Mouse (Mus musculus) splenic B cell, adult 2 months (primary cell): ENCODE data around the gene Osbp2.

Experiments used
- DNase-seq: peaks from one replicate; pipeline ENCODE4 v3.0.0-alpha.2; 2011; ENCODE audit warnings: low read depth, low spot score
- H3K27me3 ChIP-seq: 2 replicates; pipeline ENCODE4 v1.6.1; 2012; ENCODE audit warnings: mild to moderate bottlenecking, low read length, moderate library complexity, mixed read lengths; ENCODE audit not compliant: control insufficient read depth, poor library complexity, insufficient read depth, severe bottlenecking
- H3K36me3 ChIP-seq: 2 replicates; pipeline ENCODE4 v1.6.1; 2012; ENCODE audit warnings: mild to moderate bottlenecking, low read length, moderate library complexity, mixed read lengths; ENCODE audit not compliant: control insufficient read depth, poor library complexity, insufficient read depth, severe bottlenecking

Gene Osbp2

DNA sequence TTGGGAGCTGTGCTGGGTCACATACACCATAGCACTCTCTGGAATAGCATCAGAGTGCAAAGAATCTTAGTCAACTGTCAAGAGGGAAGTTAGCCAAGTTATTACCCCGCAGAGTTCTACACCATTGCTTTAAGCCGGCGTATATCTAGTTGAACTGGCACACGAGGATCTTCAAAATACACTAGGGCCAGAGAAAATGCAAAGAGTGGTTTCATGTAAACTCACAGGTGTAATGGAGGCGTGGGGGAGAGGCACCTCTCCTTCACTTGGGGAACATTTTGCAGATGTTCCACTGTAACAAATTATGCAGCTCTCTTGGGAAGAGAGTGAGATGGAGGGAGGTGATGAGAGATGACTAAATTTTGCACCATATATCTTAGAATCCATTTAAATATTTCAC is 95.9 kb downstream of the Osbp2 start:
- no peaks in the 10 kb centered on the region for H3K36me3 ChIP-seq
- no peaks in the 10 kb centered on the region for H3K27me3 ChIP-seq
- DNase-seq: no peak

GRCm38 (mm10) chr11:3766964-3767363 is 96.7 kb downstream of the Osbp2 start:
- no peaks in the 10 kb centered on the region for H3K27me3 ChIP-seq
- no peaks in the 10 kb centered on the region for H3K36me3 ChIP-seq
- no peak for DNase-seq

GRCm38 (mm10) chr11:3764352-3764751 is 99.4 kb downstream of the Osbp2 start:
- Histone ChIP-seq H3K36me3 (no peaks in the 10 kb centered on the region), H3K27me3 (peaks cover 4% of the 10 kb centered on the region)
- no peak for DNase-seq

DNA sequence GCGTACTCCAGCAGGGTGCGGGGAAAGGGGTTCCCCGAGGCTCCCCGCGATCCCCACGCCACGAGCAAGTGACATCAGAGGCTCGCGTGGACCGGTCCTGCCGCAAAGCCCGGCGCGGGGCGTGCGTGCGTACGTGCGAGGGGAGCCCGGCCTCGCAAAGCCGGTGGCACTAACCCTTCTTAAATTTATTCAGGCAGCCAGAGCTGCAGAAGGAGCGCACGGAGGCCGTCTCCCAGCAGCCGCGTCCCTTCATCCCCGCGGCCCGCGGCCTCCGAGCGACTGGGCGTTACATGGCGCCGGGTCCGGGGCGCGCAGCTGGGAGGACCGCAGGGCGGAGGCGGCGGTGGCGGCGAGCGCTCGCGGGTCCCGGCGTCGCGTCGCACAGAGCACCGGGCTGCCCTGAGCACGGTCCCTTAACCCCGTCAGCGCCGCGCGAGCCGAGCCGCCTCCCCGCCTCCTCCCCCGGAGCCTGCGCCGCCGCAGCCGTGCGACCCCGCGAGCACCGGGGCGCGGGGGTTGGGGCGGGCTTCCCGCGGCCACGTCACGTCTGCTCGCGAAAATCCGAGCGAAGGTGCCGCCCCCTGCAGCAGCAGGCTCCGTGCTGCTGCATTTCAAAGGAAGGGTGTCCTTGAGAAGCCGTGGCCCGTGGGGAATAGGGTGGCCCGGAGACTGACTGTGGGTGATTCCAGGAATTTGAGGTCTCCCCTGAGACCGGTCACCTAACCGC is 101.8 kb downstream of the Osbp2 start:
- DNase-seq: no peak
- no peaks in the 10 kb centered on the region for H3K36me3 ChIP-seq
- H3K27me3 ChIP-seq: peaks cover 4% of the 10 kb centered on the region

DNA sequence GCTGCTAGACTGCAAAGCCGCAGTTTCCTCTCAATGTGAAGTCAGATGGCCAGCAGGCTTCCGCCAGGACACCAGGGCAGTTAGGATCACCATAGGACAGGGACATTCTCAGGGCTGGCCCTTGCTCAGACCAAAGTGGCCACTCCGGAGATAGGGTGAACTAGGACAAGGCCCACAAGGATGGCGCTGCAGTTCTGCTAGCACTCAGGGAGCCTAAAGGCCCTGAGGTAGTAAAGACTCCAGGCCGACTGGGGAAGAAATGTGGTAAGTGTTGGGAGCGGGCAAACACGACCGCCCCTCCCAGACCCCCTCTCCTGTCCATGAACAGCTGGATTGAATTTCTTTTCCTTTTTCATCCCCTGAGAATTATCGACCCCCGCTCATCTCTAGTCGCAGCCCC is 102.4 kb downstream of the Osbp2 start:
- no peak for DNase-seq
- Histone ChIP-seq H3K36me3 (no peaks in the 10 kb centered on the region), H3K27me3 (peaks cover 4% of the 10 kb centered on the region)

DNA sequence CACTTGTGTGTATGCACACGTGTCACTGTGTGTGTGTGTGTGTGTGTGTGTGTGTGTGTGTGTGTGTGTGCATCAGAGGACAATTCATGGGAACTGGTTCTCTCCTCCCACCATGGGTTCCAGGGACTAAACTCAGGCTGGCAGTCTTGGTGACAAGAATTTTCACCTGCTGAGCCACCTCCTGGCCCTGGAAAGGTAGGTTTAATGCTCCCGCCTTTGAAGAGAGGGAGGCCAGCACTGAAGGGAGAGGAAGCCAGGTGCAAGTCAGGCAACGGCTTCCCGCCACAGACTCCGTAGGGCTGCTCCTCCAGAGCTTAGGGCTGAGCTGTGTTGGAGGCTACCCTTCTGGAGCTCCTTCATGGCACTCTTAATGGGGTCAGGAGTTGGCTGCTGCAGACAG is 104.3 kb downstream of the Osbp2 start:
- Histone ChIP-seq H3K36me3 (no peaks in the 10 kb centered on the region), H3K27me3 (peaks cover 4% of the 10 kb centered on the region)
- DNase-seq: no peak

DNA sequence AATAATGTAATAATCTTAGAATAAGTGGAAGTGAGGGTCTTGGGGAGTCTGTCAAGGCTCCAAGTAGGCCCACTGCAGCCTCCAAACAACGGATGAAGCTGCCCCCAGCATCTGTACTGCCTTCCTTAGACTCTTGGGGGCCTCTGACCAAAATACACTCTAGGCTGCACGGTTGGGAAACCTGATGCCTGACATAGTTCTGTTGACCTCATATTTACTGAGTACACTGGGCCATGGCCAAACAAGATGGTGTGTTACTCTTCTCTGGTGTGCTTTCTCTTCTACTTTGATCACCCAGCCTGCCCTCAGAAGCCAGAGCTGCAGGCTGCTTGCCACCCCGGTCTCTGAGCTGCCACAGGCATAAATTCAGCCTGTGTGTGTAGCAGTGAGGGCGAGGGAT is 108.4 kb downstream of the Osbp2 start:
- H3K27me3 ChIP-seq: no peaks in the 10 kb centered on the region
- DNase-seq: no peak
- no peaks in the 10 kb centered on the region for H3K36me3 ChIP-seq

- H3K27me3 ChIP-seq: no peaks in the 10 kb centered on the region
- no peaks in the 10 kb centered on the region for H3K36me3 ChIP-seq
- no peak for DNase-seq
Observed at GRCm38 (mm10) chr11:3754685-3755084, 109.0 kb downstream of the Osbp2 start.

GRCm38 (mm10) chr11:3753897-3754296 is 109.8 kb downstream of the Osbp2 start:
- H3K27me3 ChIP-seq: no peaks in the 10 kb centered on the region
- DNase-seq: no peak
- no peaks in the 10 kb centered on the region for H3K36me3 ChIP-seq

- H3K27me3 ChIP-seq: no peaks in the 10 kb centered on the region
- DNase-seq: no peak
Observed at GRCm38 (mm10) chr11:3752766-3753165, 110.9 kb downstream of the Osbp2 start.

DNA sequence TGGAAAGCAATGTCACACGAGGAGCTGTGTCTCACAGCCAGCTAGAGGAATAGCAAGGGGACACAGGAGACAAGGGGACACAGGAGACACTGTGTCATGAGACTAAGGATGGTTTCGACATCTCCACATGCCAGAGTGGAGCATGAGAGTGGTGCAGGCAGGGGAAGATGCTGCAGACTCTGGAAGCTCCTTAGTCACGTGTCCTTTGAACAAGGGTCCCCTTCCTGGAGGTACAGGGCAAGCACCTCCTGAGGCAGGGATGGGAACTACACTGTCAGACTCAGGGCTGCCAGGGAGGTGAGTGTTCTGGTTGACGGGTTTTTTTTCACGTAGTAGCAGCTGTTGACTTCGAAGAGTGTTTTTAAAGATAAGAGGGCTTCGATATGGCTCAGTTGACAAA is 113.9 kb downstream of the Osbp2 start:
- Histone ChIP-seq H3K27me3 (no peaks in the 10 kb centered on the region), H3K36me3 (no peaks in the 10 kb centered on the region)
- no peak for DNase-seq

More at GRCm38 (mm10) chr11:3752766-3753165, 110.9 kb downstream of the Osbp2 start:
- H3K36me3 ChIP-seq: no peaks in the 10 kb centered on the region

GRCm38 (mm10) chr11:3742449-3742848 is 121.3 kb downstream of the Osbp2 start:
- Histone ChIP-seq H3K27me3 (no peaks in the 10 kb centered on the region), H3K36me3 (no peaks in the 10 kb centered on the region)
- DNase-seq: no peak

- no peaks in the 10 kb centered on the region for H3K27me3 ChIP-seq
- H3K36me3 ChIP-seq: no peaks in the 10 kb centered on the region
- DNase-seq: no peak
Observed at GRCm38 (mm10) chr11:3741183-3741582, 122.5 kb downstream of the Osbp2 start.

DNA sequence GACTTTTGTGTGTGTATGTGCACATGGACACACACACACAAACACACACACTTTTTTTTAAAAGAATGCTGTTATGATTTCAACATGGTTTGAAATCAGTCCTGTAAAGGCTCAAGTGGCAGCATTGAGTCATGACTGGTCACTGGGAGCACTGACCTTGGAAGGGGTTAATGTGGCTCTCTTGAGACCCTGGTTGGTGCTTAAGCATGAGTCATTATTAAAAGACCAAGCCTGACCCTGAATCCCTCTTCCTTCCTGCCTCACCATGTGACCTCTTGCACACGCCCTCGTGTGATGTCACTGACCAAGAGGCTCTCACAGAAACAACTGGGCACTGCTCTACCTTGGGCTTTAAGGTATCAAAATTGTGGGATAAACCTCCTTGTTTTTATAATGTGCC is 124.9 kb downstream of the Osbp2 start:
- Histone ChIP-seq H3K27me3 (no peaks in the 10 kb centered on the region), H3K36me3 (no peaks in the 10 kb centered on the region)
- DNase-seq: no peak

DNA sequence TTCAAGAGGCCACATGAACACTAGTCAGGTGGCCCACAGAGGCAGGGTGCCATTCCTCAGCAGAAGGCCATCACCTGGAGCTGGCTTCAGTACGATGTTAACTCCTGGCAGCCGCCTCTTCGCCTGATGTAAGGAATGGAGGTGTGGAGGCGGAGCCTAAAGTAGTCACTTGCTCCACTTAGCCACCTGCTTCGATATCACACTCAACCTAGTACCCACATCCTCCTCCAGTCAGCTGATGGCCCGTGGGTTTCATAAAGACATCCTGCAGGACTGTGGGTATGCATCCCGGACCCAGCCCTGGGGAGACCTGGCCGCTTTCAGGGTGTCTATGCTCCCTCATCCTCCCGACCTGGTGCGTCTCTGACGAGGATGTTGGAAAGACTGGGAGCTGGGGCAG is 128.0 kb downstream of the Osbp2 start:
- Histone ChIP-seq H3K36me3 (no peaks in the 10 kb centered on the region), H3K27me3 (no peaks in the 10 kb centered on the region)
- DNase-seq: no peak
